Mouse (Mus musculus): ENCODE results near the gene Trrap.

Trrap gene

DNA sequence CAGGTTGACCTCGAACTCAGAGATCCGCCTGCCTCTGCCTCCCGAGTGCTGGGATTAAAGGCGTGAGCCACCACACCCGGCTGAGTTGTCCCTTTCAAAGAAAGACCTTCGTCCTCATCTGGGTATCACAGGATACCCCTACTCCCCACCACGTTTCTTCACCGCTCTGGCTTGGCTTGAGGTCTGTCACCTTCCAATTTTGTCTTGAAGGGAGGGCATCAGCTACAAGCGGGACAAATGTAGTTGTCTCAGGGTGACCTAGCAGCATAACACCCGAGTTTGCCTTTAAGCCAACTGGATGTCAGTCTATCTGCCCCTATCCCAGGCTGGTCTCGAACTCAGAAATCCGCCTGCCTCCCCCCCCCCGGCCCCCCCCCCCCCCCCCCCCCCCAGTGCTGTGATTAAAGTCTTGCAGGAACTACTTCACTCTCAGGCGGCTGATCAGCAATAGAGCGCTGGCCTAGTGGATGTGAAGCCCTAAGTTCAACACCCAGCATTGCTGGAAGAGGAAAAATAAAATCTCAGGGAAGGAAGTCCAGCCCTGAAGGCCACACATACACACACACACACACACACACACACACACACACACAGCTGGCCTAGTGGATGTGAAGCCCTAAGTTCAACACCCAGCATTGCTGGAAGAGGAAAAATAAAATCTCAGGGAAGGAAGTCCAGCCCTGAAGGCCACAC, at the start of gene Trrap:
Gene Trrap (plus strand): TSS at position 627 of the 693 bp plus-strand sequence.
- POLR2A ChIA-PET: interaction anchor here (0.5 to 4.3 kb wide), 57 partner anchors 9 to 1255 kb away, joined by 3 to 41 read pairs (median 4); partner anchors contain the start of genes Baiap2l1 (in 2 of the 4), Nptx2 (in 2 of the 4), Tecpr1 (in 2 of the 4) and Arpc1b (in 1 of the 4)
- CTCF ChIA-PET: interaction anchor here in 3 of 4 experiments (0.6 to 3.8 kb wide), 27 partner anchors 9 to 544 kb away, joined by 3 to 24 read pairs (median 4); partner anchors contain the start of genes Baiap2l1 (in 1 of the 3), Smurf1 (in 1 of the 3) and Tecpr1 (in 1 of the 3)

DNA sequence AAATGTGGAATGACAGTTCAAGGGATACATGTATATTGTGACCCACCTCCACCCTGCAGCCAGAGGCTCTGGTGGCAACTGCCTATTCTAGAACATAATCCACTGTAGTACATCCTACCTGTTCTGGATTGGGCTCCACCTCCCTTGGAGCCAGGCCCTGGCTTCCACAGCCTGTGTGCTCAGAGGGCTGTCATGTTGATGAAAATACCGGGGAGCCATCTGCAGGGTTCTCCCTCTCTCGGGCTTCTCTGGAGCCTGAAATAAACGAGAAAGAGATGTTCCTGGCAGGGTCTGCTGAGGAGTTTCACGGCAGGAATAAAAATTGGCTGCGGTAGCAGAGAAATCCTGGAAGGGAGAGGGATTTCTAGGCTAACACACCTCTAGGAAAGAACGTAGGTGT, 47.8 kb upstream of the Trrap start:
- CTCF ChIA-PET: interaction anchor here in 1 of 4 experiments (0.7 to 1.0 kb wide), 2 partner anchors 26 kb away, joined by 3 read pairs; no protein-coding TSS in a partner anchor
- POLR2A ChIA-PET: no interaction called here

DNA sequence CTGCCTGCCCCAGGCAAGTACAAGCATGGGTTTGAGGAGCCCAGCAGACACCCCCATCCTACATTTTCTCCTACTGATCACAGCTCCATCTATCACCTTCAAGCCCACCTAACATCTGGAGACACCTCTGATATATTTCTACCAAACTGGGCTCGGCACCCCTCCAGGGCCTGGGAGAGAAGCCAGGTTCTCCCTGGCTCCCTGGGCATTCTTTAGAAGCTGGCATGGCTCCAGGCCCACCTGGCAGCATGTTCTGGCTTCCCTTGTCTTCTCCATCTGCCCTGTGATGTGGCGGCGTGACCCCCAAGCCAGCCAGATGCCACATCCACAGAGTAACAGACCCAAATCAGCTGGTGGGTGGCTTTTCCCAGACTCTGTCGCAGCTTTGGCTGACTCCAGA, 47.3 kb upstream of the Trrap start:
- CTCF ChIA-PET: interaction anchor here in 2 of 4 experiments (0.6 to 1.0 kb wide), 2 partner anchors 27 to 227 kb away, joined by 3 to 4 read pairs; no protein-coding TSS in a partner anchor
- POLR2A ChIA-PET: no interaction called here

DNA sequence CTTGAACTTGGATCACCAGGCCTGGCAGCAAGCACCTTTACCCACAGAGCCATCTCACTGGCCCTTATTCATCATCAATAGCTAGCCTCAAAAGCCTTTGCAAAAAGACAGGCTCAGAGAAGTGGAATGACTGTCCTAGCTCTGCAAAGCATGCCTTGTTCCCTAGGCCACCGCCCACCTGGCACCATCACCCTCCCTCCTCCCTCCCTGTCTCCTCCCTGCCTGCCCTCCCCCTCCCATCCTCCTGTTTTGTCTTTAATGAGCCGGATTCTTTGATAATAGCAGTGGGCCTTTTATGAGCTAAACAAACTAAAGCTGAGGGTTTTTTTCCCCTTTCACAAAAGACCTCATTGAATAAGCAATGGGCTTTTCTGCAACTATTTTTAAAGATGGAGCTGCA, 42.6 kb upstream of the Trrap start:
- POLR2A ChIA-PET: interaction anchor here in 3 of 4 experiments (0.5 to 4.8 kb wide), 23 partner anchors 9 to 365 kb away, joined by 3 to 20 read pairs (median 3); partner anchors contain the start of gene Nptx2 (in 2 of the 3)
- CTCF ChIA-PET: interaction anchor here (0.5 to 3.4 kb wide), 47 partner anchors 9 to 1431 kb away, joined by 3 to 22 read pairs (median 4); partner anchors contain the start of genes Tmem130 (in 1 of the 4) and Zfp853 (in 1 of the 4)

DNA sequence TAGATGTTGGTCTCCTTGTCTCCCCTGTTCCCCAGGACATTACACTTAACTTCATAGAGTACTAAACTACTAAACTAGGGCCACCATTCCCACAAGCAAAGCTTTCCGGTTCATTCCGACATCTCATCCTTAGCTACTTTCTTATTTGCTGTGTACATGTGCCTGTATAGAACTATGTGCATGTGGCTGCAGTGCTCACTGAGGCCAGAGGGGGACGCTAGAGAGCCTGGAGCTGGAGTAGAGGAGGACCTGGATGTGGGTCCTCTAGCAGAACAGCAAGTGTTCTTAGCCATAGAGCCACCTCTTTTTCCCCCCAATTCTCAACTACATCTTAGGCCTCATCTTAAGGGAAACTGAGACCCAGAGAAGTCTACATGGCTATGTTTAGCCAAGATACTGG, 42.0 kb upstream of the Trrap start:
- POLR2A ChIA-PET: interaction anchor here in 3 of 4 experiments (0.6 to 4.8 kb wide), 21 partner anchors 9 to 314 kb away, joined by 3 to 20 read pairs (median 3); partner anchors contain the start of gene Nptx2 (in 2 of the 3)
- CTCF ChIA-PET: interaction anchor here (0.5 to 3.4 kb wide), 47 partner anchors 9 to 1432 kb away, joined by 3 to 22 read pairs (median 4); partner anchors contain the start of genes Tmem130 (in 1 of the 4) and Zfp853 (in 1 of the 4)

DNA sequence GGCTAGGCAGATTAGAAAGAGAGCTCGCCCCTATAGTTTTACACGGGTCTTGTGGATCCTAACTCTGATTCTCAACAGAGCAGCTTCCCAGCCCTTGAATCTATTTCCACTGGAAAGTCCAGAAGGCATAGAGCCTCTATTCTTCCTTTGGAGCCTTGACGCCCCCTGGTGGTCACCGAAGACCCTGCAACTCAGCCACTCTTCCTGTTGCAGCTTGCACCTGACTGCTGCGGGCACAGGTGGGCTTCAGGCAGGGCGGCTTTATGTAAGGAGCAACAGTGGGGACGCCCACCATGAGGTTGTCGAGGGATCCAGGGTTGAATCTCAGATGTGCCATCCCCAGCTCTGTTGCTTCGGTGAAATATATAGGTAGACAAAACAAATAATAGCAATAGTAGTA, 40.4 kb upstream of the Trrap start:
- ChIA-PET CTCF (interaction anchor here (0.5 to 3.4 kb wide), 69 partner anchors 9 to 519 kb away, joined by 3 to 22 read pairs (median 4); partner anchors contain the start of gene Trrap (in 1 of the 4)), POLR2A (interaction anchor here in 3 of 4 experiments (0.5 to 4.8 kb wide), 14 partner anchors 10 to 339 kb away, joined by 3 to 20 read pairs (median 4); partner anchors contain the start of gene Nptx2 (in 2 of the 3))

DNA sequence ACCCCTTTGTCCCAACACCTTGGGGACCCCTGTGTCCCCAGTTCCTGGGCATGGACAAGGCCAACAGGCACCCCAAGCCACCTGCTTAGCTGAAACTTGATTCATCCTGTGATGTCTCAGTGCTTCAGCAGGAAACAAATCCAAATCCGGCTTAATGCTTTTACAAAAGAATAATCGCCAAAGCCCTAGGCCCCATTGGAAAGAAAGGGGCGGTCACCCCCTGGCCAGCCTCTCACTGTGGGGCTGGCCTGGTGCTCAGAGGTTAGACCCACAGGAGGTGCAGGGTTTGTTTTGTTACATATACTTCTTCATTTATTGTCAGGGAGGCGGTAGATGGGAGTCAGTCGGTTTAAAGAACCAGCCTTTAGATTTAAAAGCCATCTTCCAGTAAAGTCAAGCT, 39.3 kb upstream of the Trrap start:
- ChIA-PET POLR2A (interaction anchor here in 2 of 4 experiments (0.7 to 4.8 kb wide), 6 partner anchors 15 to 221 kb away, joined by 3 to 20 read pairs (median 3); partner anchors contain the start of gene Nptx2 (in 1 of the 2)), CTCF (interaction anchor here (0.6 to 3.4 kb wide), 14 partner anchors 9 to 526 kb away, joined by 3 to 14 read pairs (median 4); no protein-coding TSS in a partner anchor)

DNA sequence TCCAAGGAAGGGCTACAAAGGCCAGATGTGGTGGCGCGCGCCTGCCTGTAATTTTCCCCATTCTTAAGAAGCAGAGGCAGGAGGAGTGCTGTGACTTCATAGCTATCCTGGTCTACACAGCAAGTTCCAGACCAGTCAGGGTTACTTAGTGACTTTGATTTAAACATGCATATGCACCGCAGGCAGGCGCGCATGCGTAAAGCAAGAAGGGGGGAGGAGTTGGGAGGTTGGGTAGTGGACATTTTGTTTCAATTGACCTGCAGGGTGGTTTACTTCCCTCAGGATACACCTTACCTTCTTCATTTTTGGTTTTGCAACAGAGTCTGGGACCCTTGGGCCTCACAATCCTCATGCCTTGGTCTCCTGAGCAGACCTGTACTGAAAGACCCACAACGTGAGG, 38.3 kb upstream of the Trrap start:
- ChIA-PET POLR2A (interaction anchor here in 2 of 4 experiments (1.0 to 4.8 kb wide), 2 partner anchors 183 kb away, joined by 3 to 20 read pairs; partner anchors contain the start of gene Nptx2 (in 1 of the 2)), CTCF (interaction anchor here in 2 of 4 experiments (0.6 to 1.0 kb wide), 2 partner anchors 228 to 527 kb away, joined by 3 to 4 read pairs; no protein-coding TSS in a partner anchor)

DNA sequence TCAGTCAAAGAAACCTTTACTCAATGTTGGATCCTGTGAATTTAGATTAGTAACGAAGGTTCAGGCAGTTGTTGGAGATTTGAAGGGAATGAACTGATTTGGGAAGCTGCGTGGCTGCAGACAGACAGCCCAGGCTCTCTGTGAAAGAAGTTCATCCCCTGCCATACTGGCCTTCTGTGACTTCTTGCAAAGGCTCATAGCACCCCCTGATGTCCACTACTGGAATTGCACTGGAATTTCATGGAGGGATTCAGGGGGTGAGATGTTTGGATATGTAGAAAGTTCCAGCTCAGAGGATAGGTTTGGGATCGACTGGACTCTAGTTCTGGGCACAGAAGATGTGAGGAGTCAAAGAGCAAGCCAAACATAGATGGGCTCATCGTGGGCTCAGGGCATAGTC, 33.6 kb upstream of the Trrap start:
- CTCF ChIA-PET: interaction anchor here in 3 of 4 experiments (0.6 to 2.3 kb wide), 38 partner anchors 9 to 695 kb away, joined by 3 to 9 read pairs (median 4); partner anchors contain the start of genes Tecpr1 (in 1 of the 3), Tmem130 (in 1 of the 3) and Trrap (in 1 of the 3)

DNA sequence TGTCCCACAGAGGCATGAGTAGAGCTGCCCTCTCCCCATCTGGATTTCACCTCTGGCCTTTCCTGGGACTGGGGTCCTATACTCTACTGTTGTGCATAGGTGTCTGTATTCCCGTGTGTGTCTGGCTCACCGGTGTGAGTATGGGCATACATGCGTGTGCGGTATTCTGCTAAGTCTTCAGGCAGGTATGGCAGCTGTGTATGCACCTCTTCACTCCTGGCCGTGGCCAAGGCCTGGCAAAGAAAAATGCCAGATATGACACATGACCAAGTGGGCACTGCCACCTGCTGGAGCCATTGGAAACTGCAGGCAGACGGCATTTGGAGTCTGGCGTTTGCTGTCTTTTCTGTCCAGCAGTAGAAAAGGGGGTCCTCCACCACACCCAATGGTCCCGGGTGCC, 32.6 kb upstream of the Trrap start:
- ChIA-PET CTCF (interaction anchor here in 3 of 4 experiments (0.6 to 2.3 kb wide), 24 partner anchors 8 to 528 kb away, joined by 3 to 9 read pairs (median 4); partner anchors contain the start of gene Tecpr1 (in 1 of the 3)), POLR2A (interaction anchor here in 1 of 4 experiments (0.5 to 1.9 kb wide), 3 partner anchors 9 to 1272 kb away, joined by 3 to 5 read pairs (median 3); no protein-coding TSS in a partner anchor)

More for the DNA sequence above, 33.6 kb upstream of the Trrap start:
- POLR2A ChIA-PET: interaction anchor here in 1 of 4 experiments (1.9 kb wide), 1 partner anchor 8 kb away, joined by 5 read pairs; no protein-coding TSS in a partner anchor

DNA sequence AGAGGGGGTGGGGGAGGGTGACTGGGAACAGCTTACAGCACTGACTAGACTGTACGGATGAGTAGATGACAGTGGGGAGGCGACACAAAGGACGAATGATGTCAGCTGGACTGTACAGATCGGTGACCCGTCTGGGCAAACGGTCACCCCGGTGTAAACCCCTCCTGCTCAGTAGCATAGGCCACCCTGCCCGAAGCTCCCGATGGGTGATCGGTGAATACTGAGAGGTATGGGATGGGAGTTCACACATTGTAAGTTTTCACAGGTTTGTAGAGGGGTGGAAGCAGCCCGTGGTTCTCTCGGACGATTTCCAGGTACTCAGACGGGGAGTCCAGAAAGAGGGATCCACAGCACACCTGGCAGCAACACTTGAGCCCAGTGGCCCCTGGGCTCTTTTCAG, 30.4 kb upstream of the Trrap start:
- CTCF ChIA-PET: interaction anchor here in 1 of 4 experiments (0.6 to 2.8 kb wide), 5 partner anchors 11 to 673 kb away, joined by 3 to 14 read pairs (median 4); no protein-coding TSS in a partner anchor
- POLR2A ChIA-PET: interaction anchor here in 2 of 4 experiments (0.7 to 1.5 kb wide), 6 partner anchors 10 to 513 kb away, joined by 3 to 5 read pairs (median 3); partner anchors contain the start of genes Tecpr1 (in 1 of the 2) and Trrap (in 1 of the 2)

DNA sequence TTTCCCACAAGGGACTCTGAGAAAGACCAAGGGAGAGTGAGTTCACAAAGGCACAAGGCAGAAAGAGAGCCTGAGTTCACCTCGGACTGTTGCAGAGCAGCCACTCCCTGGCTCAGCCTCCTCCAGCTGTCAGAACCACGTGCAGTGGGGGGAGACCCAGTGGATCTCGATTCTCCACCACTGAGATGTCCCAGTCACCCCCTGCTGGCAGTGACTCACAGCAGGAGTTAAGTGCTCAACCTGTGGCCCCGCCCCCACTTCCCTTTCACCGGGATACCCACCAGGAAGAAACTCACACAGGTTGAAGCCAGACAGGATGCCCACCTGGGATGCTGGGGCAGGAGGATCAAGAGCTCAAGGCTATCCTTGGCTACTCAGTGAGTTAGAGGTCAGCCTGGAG, 15.1 kb upstream of the Trrap start:
- ChIA-PET POLR2A (interaction anchor here (0.6 to 1.8 kb wide), 14 partner anchors 9 to 206 kb away, joined by 3 to 15 read pairs (median 4); partner anchors contain the start of genes Trrap (in 2 of the 4) and Tmem130 (in 1 of the 4)), CTCF (interaction anchor here (0.5 to 2.8 kb wide), 25 partner anchors 9 to 485 kb away, joined by 3 to 24 read pairs (median 4); partner anchors contain the start of genes Tmem130 (in 3 of the 4) and Trrap (in 2 of the 4))

DNA sequence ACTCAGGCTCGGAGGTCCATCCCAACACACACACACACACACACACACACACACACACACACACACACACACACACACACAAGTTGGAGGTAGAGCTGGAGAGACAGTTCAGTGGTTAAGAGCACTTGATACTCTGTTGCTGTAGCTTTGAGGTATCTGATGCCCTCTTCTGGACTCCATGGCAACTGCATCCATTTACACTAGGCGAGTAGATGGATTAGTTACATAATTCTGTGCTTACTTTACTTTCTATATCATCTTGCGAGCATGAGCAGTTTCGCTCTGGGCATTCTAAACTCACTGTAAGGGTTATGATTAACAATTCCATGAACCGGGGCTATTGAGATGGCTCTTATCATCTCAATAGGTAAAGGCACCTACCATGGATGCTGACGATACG, 14.5 kb upstream of the Trrap start:
- ChIA-PET CTCF (interaction anchor here (0.6 to 2.8 kb wide), 28 partner anchors 8 to 485 kb away, joined by 3 to 24 read pairs (median 4); partner anchors contain the start of genes Tmem130 (in 3 of the 4) and Trrap (in 3 of the 4)), POLR2A (interaction anchor here (0.8 to 1.8 kb wide), 13 partner anchors 8 to 207 kb away, joined by 3 to 15 read pairs (median 4); partner anchors contain the start of genes Trrap (in 2 of the 4) and Tmem130 (in 1 of the 4))

DNA sequence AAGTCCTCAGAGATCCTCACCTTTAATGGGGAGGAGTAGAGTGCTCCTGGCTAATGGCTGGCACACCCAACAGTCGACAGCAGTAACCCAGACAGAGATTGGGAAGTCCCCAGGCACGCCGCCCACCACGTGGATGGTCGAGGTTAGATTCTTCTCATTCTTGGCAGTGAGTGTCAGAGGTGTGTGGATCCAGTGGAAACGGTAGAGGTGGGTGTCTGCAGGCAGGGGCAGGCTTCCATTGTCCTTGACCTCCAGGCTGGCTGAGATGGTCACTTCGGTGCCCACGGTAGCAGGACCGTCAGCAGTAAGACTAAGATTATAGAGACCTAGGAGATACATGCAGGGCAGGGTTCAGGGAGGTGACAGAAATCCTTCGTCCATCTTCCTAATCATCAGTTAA, 12.3 kb upstream of the Trrap start:
- ChIA-PET POLR2A (interaction anchor here in 3 of 4 experiments (0.5 to 5.1 kb wide), 8 partner anchors 12 to 1694 kb away, joined by 3 to 23 read pairs (median 4); partner anchors contain the start of genes Trrap (in 2 of the 3) and Nptx2 (in 1 of the 3)), CTCF (interaction anchor here in 2 of 4 experiments (0.6 to 1.2 kb wide), 4 partner anchors 13 to 503 kb away, joined by 3 to 4 read pairs (median 4); no protein-coding TSS in a partner anchor)

DNA sequence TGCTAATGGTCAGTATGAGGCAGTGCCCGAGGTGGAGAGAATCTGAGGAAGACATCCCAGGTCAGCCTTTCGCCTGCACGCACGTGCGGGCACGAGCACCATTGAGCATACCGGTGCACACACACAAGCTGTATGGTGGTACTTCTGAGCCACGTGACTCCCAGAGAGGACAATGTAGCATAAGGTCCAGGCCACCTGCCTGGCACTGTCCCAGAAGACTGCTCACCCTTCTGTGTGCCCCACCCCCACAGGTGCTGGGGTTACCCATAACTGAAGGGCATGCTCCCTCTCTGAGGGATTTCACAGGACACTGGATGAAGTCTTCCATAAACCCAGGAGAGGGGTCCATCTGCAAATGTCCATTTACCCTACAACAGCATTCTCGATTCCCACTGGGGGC, 10.1 kb upstream of the Trrap start:
- ChIA-PET CTCF (interaction anchor here in 1 of 4 experiments (0.9 to 3.1 kb wide), 2 partner anchors 11 to 30 kb away, joined by 3 to 12 read pairs; partner anchors contain the start of gene Trrap), POLR2A (interaction anchor here in 3 of 4 experiments (1.1 to 5.1 kb wide), 6 partner anchors 9 to 305 kb away, joined by 3 to 23 read pairs (median 4); partner anchors contain the start of gene Trrap (in 3 of the 3))

DNA sequence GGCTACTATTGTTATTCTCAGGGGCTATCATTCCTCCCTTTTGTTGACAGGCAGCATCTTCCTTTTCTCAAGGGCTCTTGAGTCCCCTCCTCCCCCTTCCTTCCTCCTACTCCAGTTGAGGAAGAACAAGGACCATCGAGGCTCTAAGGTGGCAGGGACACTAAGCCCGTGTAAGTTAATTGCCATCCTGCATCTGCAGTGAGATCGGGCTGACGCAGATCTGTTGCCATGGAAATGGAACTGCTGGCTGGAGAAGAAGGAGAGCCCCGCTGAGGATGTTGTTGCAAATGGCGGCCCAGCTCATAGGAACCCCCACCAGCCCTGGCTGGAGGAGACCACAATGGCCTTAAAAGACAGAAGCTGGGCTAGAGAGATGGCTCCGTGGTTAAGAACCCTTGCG, 9.1 kb upstream of the Trrap start:
- ChIA-PET POLR2A (interaction anchor here (0.6 to 5.1 kb wide), 12 partner anchors 8 to 774 kb away, joined by 3 to 23 read pairs (median 4); partner anchors contain the start of genes Trrap (in 4 of the 4), Nptx2 (in 2 of the 4) and Zkscan5 (in 1 of the 4)), CTCF (interaction anchor here in 3 of 4 experiments (1.0 to 3.1 kb wide), 6 partner anchors 8 to 707 kb away, joined by 3 to 12 read pairs (median 4); partner anchors contain the start of gene Trrap (in 2 of the 3))
